Mouse (Mus musculus): ENCODE results near the gene Arhgap1. TPM values are rescaled to one million over a fixed set of nuclear protein-coding genes. Genes with fewer than 3 reads are reported as not detected.
"Not testable (repeated sequence)": the region's sequence is repeated elsewhere in the genome, so short reads cannot be mapped to it uniquely, and the experiment has no call there.

Arhgap1 gene
- total RNA-seq (2021): 10 to 100 TPM; 53.3 to 58.3 TPM
- long read RNA-seq, experiment 1, transcript Arhgap1-202 (14 exons, 3,201 nt): major isoform, 12 of 24 reads
- long read RNA-seq, experiment 1, partial matches to known transcripts: 2 of 24 reads
- long read RNA-seq, experiment 1, other reads (novel, unspliced or antisense): 5 of 24 reads
- long read RNA-seq, experiment 2, transcript Arhgap1-202 (14 exons, 3,201 nt): major isoform, 10 of 37 reads
- long read RNA-seq, experiment 2, transcript Arhgap1-208 (3 exons, 784 nt): minor isoform, 6 of 37 reads
- long read RNA-seq, experiment 2, partial matches to known transcripts: 19 of 37 reads
- long read RNA-seq, experiment 2, other reads (novel, unspliced or antisense): 2 of 37 reads

GRCm38 (mm10) chr2:91649553-91650359 is at the start of gene Arhgap1, which contains the start of gene Zfp408:
Gene Arhgap1 (plus strand): TSS chr2:91649860.
Gene Zfp408 (minus strand): TSS chr2:91649791.
- DNase-seq (ENCODE audit: low spot score in 2 of 2): peak; percentile 90 to 94

- DNase-seq (ENCODE audit: low spot score in 2 of 2): no peak
Measured at GRCm38 (mm10) chr2:91600475-91600874, 49.2 kb upstream of the Arhgap1 start.

GRCm38 (mm10) chr2:91602389-91602788 is 47.3 kb upstream of the Arhgap1 start:
- DNase-seq (ENCODE audit: low spot score in 2 of 2): no peak

- DNase-seq (ENCODE audit: low spot score in 2 of 2): not testable (repeated sequence)
Measured at GRCm38 (mm10) chr2:91609370-91609769, 40.3 kb upstream of the Arhgap1 start.

GRCm38 (mm10) chr2:91622356-91622755 is 27.3 kb upstream of the Arhgap1 start:
- no peak for DNase-seq (ENCODE audit: low spot score in 2 of 2)

GRCm38 (mm10) chr2:91623366-91623765 is 26.3 kb upstream of the Arhgap1 start:
- DNase-seq (ENCODE audit: low spot score in 2 of 2): not testable (repeated sequence)

- no peak for DNase-seq (ENCODE audit: low spot score in 2 of 2)
Measured at GRCm38 (mm10) chr2:91627486-91627885, 22.2 kb upstream of the Arhgap1 start.

GRCm38 (mm10) chr2:91628171-91628570 is 21.5 kb upstream of the Arhgap1 start:
- no peak for DNase-seq (ENCODE audit: low spot score in 2 of 2)

- no peak for DNase-seq (ENCODE audit: low spot score in 2 of 2)
Measured at GRCm38 (mm10) chr2:91629682-91630081, 20.0 kb upstream of the Arhgap1 start.

- DNase-seq (ENCODE audit: low spot score in 2 of 2): no peak
Measured at GRCm38 (mm10) chr2:91630384-91630783, 19.3 kb upstream of the Arhgap1 start.

GRCm38 (mm10) chr2:91631826-91632225 is 17.8 kb upstream of the Arhgap1 start:
- no peak for DNase-seq (ENCODE audit: low spot score in 2 of 2)

- peak in 1 of 2 experiments; percentile 13 for DNase-seq (ENCODE audit: low spot score in 2 of 2)
Measured at GRCm38 (mm10) chr2:91632316-91632715, 17.3 kb upstream of the Arhgap1 start.

GRCm38 (mm10) chr2:91633334-91633977 is 16.2 kb upstream of the Arhgap1 start:
- DNase-seq (ENCODE audit: low spot score in 2 of 2): no peak

- DNase-seq (ENCODE audit: low spot score in 2 of 2): peak in 1 of 2 experiments; percentile 11
Measured at GRCm38 (mm10) chr2:91634841-91635240, 14.8 kb upstream of the Arhgap1 start.

- no peak for DNase-seq (ENCODE audit: low spot score in 2 of 2)
Measured at GRCm38 (mm10) chr2:91635486-91635885, 14.2 kb upstream of the Arhgap1 start.

GRCm38 (mm10) chr2:91636229-91636628 is 13.4 kb upstream of the Arhgap1 start, which contains the start of gene F2:
Gene F2 (minus strand): TSS chr2:91636414.
- no peak for DNase-seq (ENCODE audit: low spot score in 2 of 2)

- no peak for DNase-seq (ENCODE audit: low spot score in 2 of 2)
Measured at GRCm38 (mm10) chr2:91636727-91637338, 12.8 kb upstream of the Arhgap1 start.

- no peak for DNase-seq (ENCODE audit: low spot score in 2 of 2)
Measured at GRCm38 (mm10) chr2:91638931-91639330, 10.7 kb upstream of the Arhgap1 start.

- no peak for DNase-seq (ENCODE audit: low spot score in 2 of 2)
Measured at GRCm38 (mm10) chr2:91642825-91643415, 6.7 kb upstream of the Arhgap1 start.

- DNase-seq (ENCODE audit: low spot score in 2 of 2): no peak
Measured at GRCm38 (mm10) chr2:91644021-91644420, 5.6 kb upstream of the Arhgap1 start.

GRCm38 (mm10) chr2:91645354-91645753 is 4.3 kb upstream of the Arhgap1 start:
- no peak for DNase-seq (ENCODE audit: low spot score in 2 of 2)

Data from adrenal gland, adult 18-20 months (tissue).